Mouse (Mus musculus) heart, embryonic 15.5 days (tissue): ENCODE results near the gene Gpr84. TPM values are rescaled to one million over a fixed set of nuclear protein-coding genes. Genes with fewer than 3 reads are reported as not detected.
A peak's percentile ranks its signal among the peaks of the same experiment; 100 is the strongest.

ENCODE experiments used
- ATAC-seq: fragments of 200-750 bp; cut with Nextera tagmentation; replicated peaks from 2 replicates; pipeline ENCODE4 v1.8.0; 2017; ENCODE audit warnings: low read depth, moderate TSS enrichment; ENCODE audit not compliant: insufficient number of reproducible peaks, insufficient read depth, low FRiP score
- H3K27ac ChIP-seq: fragments of 300-500 bp; sonication (generic); 2 replicates; pipeline ENCODE4 v1.5.1; 2015; ENCODE audit warnings: mild to moderate bottlenecking, inconsistent platforms
- H3K27me3 ChIP-seq: fragments of 300-500 bp; sonication (generic); 2 replicates; pipeline ENCODE4 v1.6.1; 2015; ENCODE audit warnings: inconsistent platforms
- H3K36me3 ChIP-seq: fragments of 300-500 bp; sonication (generic); 2 replicates; pipeline ENCODE4 v1.6.1; 2015; ENCODE audit warnings: mild to moderate bottlenecking, inconsistent platforms
- H3K4me1 ChIP-seq: fragments of 300-500 bp; sonication (generic); replicated peaks from 2 replicates; pipeline ENCODE4 v1.6.1; 2015; ENCODE audit warnings: inconsistent platforms
- H3K4me2 ChIP-seq: fragments of 300-500 bp; sonication (generic); 2 replicates; pipeline ENCODE4 v1.6.1; 2015; ENCODE audit warnings: inconsistent platforms, mild to moderate bottlenecking, moderate library complexity
- H3K4me3 ChIP-seq: fragments of 300-500 bp; sonication (generic); 2 replicates; pipeline ENCODE4 v1.5.1; 2015; ENCODE audit warnings: mild to moderate bottlenecking, inconsistent platforms
- H3K9ac ChIP-seq: fragments of 300-500 bp; sonication (generic); 2 replicates; pipeline ENCODE4 v1.6.1; 2015; ENCODE audit warnings: mild to moderate bottlenecking, inconsistent platforms
- H3K9me3 ChIP-seq: fragments of 300-500 bp; sonication (generic); replicated peaks from 2 replicates; pipeline ENCODE4 v1.6.1; 2016; ENCODE audit warnings: inconsistent platforms
- WGBS: fragments of 180-500 bp; shearing (Covaris S2); methylation state at CpG from one replicate; pipeline ENCODE4 v1.1.7; 2015; ENCODE audit warnings: mixed read lengths; 5-methylcytosine and 5-hydroxymethylcytosine counted together
- polyA plus RNA-seq: library from polyadenylated mRNA; unstranded; fragments of >200 nt; fragmentation: Nextera tagmentation; extraction: Ambion mirVana; gene quantifications from 2 replicates; pipeline ENCODE4 v1.2.1, GENCODE M21; 2015

The Gpr84 gene
- polyA plus RNA-seq, 1 experiment from 2014 or later = 0.11 TPM

DNA sequence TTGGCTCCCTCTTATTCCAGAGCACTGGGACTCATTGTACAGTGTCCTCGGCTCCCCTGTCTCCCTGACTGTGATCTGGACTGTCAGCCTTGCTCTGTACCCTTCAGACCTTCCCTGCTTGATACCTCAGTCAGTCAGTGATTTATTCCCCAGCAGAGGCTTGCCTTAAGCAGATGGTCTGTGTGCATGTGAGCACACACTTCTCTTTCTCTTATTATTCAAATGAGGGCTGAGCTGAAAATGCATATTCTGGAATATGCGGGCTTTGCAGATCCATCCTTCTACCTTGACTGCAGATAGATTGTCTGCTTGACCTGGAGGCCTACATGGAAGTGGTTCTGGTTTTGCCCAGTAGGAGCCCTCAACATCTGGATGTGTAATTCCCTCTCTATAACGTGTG, 12.4 kb downstream of the Gpr84 start:
- H3K9ac ChIP-seq = no peak overlapping the region

GRCm38 (mm10) chr15:103297313-103297712, 13.1 kb downstream of the Gpr84 start:
- Histone ChIP-seq H3K27ac (no peak overlapping the region), H3K4me2 (no peak overlapping the region), H3K9me3 (no peaks in the 10 kb centered on the region), H3K4me3 (no peak overlapping the region), H3K9ac (no peak overlapping the region), H3K27me3 (no peaks in the 10 kb centered on the region), H3K36me3 (peaks cover 57% of the 10 kb centered on the region), H3K4me1 (peaks cover 30% of the 10 kb centered on the region)
- ATAC-seq = no peak
- 82% methylated on average over 6 of the region's 6 CpGs for WGBS

More for the DNA sequence above, 12.4 kb downstream of the Gpr84 start:
- H3K36me3 ChIP-seq = peaks cover 50% of the 10 kb centered on the region
- H3K27me3 ChIP-seq = no peaks in the 10 kb centered on the region
- no peaks in the 10 kb centered on the region for H3K9me3 ChIP-seq
- no peak overlapping the region for H3K4me2 ChIP-seq
- WGBS = 80% methylated on average over 3 of the region's 3 CpGs
- no peak overlapping the region for H3K4me3 ChIP-seq
- peaks cover 37% of the 10 kb centered on the region for H3K4me1 ChIP-seq
- H3K27ac ChIP-seq = no peak overlapping the region
- no peak for ATAC-seq

- Histone ChIP-seq H3K9ac (no peak overlapping the region), H3K4me2 (no peak overlapping the region), H3K27ac (no peak overlapping the region)
Measured at GRCm38 (mm10) chr15:103295851-103296250, 14.6 kb downstream of the Gpr84 start.

GRCm38 (mm10) chr15:103294649-103295048, 15.8 kb downstream of the Gpr84 start:
- WGBS = 83% methylated on average over 2 of the region's 2 CpGs
- Histone ChIP-seq H3K9me3 (no peaks in the 10 kb centered on the region), H3K4me2 (no peak overlapping the region), H3K36me3 (peaks cover 73% of the 10 kb centered on the region), H3K4me1 (peaks cover 5% of the 10 kb centered on the region), H3K27me3 (no peaks in the 10 kb centered on the region), H3K27ac (no peak overlapping the region), H3K4me3 (no peak overlapping the region), H3K9ac (no peak overlapping the region)
- ATAC-seq = no peak

More at GRCm38 (mm10) chr15:103295851-103296250, 14.6 kb downstream of the Gpr84 start:
- no peak for ATAC-seq
- Histone ChIP-seq H3K36me3 (peaks cover 70% of the 10 kb centered on the region), H3K27me3 (no peaks in the 10 kb centered on the region), H3K4me3 (no peak overlapping the region), H3K9me3 (no peaks in the 10 kb centered on the region), H3K4me1 (peaks cover 17% of the 10 kb centered on the region)
- 35% methylated on average over 5 of the region's 5 CpGs for WGBS

GRCm38 (mm10) chr15:103293375-103293774, 17.0 kb downstream of the Gpr84 start:
- H3K36me3 ChIP-seq = peaks cover 64% of the 10 kb centered on the region
- WGBS = 93% methylated on average over 2 of the region's 2 CpGs
- H3K27ac ChIP-seq = no peak overlapping the region
- H3K4me2 ChIP-seq = no peak overlapping the region
- no peak overlapping the region for H3K9ac ChIP-seq
- no peaks in the 10 kb centered on the region; the same call in 1 of the 2 replicates for H3K4me1 ChIP-seq
- no peak for ATAC-seq
- no peaks in the 10 kb centered on the region for H3K27me3 ChIP-seq
- H3K4me3 ChIP-seq = no peak overlapping the region
- no peaks in the 10 kb centered on the region for H3K9me3 ChIP-seq

GRCm38 (mm10) chr15:103292673-103293345, 17.6 kb downstream of the Gpr84 start:
- no peak overlapping the region for H3K27ac ChIP-seq
- no peaks in the 10 kb centered on the region; the same call in 1 of the 2 replicates for H3K4me1 ChIP-seq
- no peaks in the 10 kb centered on the region for H3K27me3 ChIP-seq
- 90% methylated on average over 4 of the region's 4 CpGs for WGBS
- H3K4me2 ChIP-seq = no peak overlapping the region
- no peak overlapping the region for H3K9ac ChIP-seq
- no peaks in the 10 kb centered on the region for H3K9me3 ChIP-seq
- peaks cover 59% of the 10 kb centered on the region for H3K36me3 ChIP-seq
- no peak overlapping the region for H3K4me3 ChIP-seq
- ATAC-seq = no peak

GRCm38 (mm10) chr15:103290843-103291242, 19.6 kb downstream of the Gpr84 start:
- H3K4me2 ChIP-seq = no peak overlapping the region
- no peak overlapping the region for H3K4me3 ChIP-seq
- ATAC-seq = no peak
- H3K9ac ChIP-seq = no peak overlapping the region
- H3K36me3 ChIP-seq = peaks cover 41% of the 10 kb centered on the region
- no peaks in the 10 kb centered on the region for H3K9me3 ChIP-seq
- H3K27me3 ChIP-seq = no peaks in the 10 kb centered on the region
- H3K27ac ChIP-seq = no peak overlapping the region; the same call in 1 of the 2 replicates
- 84% methylated on average over 9 of the region's 9 CpGs for WGBS
- peaks cover 6% of the 10 kb centered on the region for H3K4me1 ChIP-seq

DNA sequence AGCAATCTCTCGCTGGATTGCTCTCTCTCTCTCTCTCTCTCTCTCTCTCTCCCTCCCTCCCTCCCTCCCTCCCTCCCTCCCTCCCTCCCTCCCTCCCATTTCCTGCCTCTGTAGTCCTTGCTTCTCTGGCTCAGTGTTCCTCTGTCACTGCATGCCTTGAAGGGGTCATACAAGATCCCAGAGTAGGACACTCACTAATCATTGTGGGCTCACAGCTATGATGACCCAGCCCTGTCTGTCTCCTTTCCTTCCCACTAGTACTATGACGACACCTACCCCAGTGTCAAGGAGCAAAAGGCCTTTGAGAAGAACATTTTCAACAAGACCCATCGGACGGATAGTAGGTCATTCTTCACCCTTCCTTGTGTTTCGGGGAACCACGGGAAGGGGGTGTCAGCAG, 20.0 kb downstream of the Gpr84 start:
- Histone ChIP-seq H3K27ac (no peak overlapping the region; the same call in 1 of the 2 replicates), H3K9ac (no peak overlapping the region), H3K4me2 (no peak overlapping the region), H3K9me3 (no peaks in the 10 kb centered on the region), H3K4me1 (peaks cover 11% of the 10 kb centered on the region), H3K27me3 (no peaks in the 10 kb centered on the region), H3K36me3 (peaks cover 41% of the 10 kb centered on the region), H3K4me3 (no peak overlapping the region)
- no peak for ATAC-seq
- 73% methylated on average over 6 of the region's 6 CpGs for WGBS

GRCm38 (mm10) chr15:103289600-103289999, 20.8 kb downstream of the Gpr84 start:
- Histone ChIP-seq H3K9ac (no peak overlapping the region), H3K36me3 (peaks cover 39% of the 10 kb centered on the region)
- ATAC-seq = no peak

GRCm38 (mm10) chr15:103285778-103286417, 24.5 kb downstream of the Gpr84 start:
- H3K4me2 ChIP-seq = 0 out of 2 replicates have a peak overlapping the region, but pooled peaks have one; percentile 8
- ATAC-seq = 0 out of 2 replicates have a peak, but pooled peaks have one; percentile 43
- peak overlapping the region; percentile 80 for H3K27ac ChIP-seq
- peaks cover 8% of the 10 kb centered on the region; the same call in 1 of the 2 replicates for H3K36me3 ChIP-seq
- no peaks in the 10 kb centered on the region for H3K27me3 ChIP-seq
- H3K4me1 ChIP-seq = peaks cover 21% of the 10 kb centered on the region
- WGBS = 34% methylated on average over 1 of the region's 1 CpGs
- H3K9me3 ChIP-seq = no peaks in the 10 kb centered on the region
- H3K4me3 ChIP-seq = no peak overlapping the region
- H3K9ac ChIP-seq = 0 out of 2 replicates have a peak overlapping the region, but pooled peaks have one; percentile 14

More at GRCm38 (mm10) chr15:103289600-103289999, 20.8 kb downstream of the Gpr84 start:
- Histone ChIP-seq H3K4me2 (no peak overlapping the region), H3K9me3 (no peaks in the 10 kb centered on the region), H3K27me3 (no peaks in the 10 kb centered on the region), H3K4me3 (no peak overlapping the region), H3K27ac (no peak overlapping the region), H3K4me1 (peaks cover 19% of the 10 kb centered on the region)
- WGBS = 41% methylated on average over 5 of the region's 5 CpGs

- Histone ChIP-seq H3K9me3 (no peaks in the 10 kb centered on the region), H3K4me3 (no peak overlapping the region), H3K4me1 (peaks cover 21% of the 10 kb centered on the region), H3K27ac (peak overlapping the region; percentile 80), H3K27me3 (no peaks in the 10 kb centered on the region), H3K4me2 (no peak overlapping the region), H3K36me3 (peaks cover 3% of the 10 kb centered on the region; the same call in 1 of the 2 replicates), H3K9ac (no peak overlapping the region)
- WGBS = 33% methylated on average over 2 of the region's 2 CpGs
- no peak for ATAC-seq
Measured at GRCm38 (mm10) chr15:103284647-103285046, 25.8 kb downstream of the Gpr84 start.
